Mouse (Mus musculus) embryonic facial prominence, embryonic 12.5 days (tissue): ENCODE data around the gene Rpl3. TPM values are rescaled to one million over a fixed set of nuclear protein-coding genes. Genes with fewer than 3 reads are reported as not detected.

Source experiments
- ATAC-seq: fragments of 200-750 bp; cut with Nextera tagmentation; 2 replicates; pipeline ENCODE4 v1.8.0; 2017; ENCODE audit not compliant: insufficient number of reproducible peaks, insufficient read depth, low FRiP score, low TSS enrichment
- H3K27ac ChIP-seq: fragments of 300-500 bp; sonication (generic); 2 replicates; pipeline ENCODE4 v1.5.1; 2016; ENCODE audit warnings: mild to moderate bottlenecking
- H3K27me3 ChIP-seq: fragments of 300-500 bp; sonication (generic); 2 replicates; pipeline ENCODE4 v1.6.1; 2016; ENCODE audit warnings: mild to moderate bottlenecking, moderate library complexity
- H3K36me3 ChIP-seq: fragments of 300-500 bp; sonication (generic); 2 replicates; pipeline ENCODE4 v1.6.1; 2016; ENCODE audit warnings: mild to moderate bottlenecking
- H3K4me1 ChIP-seq: fragments of 300-500 bp; sonication (generic); 2 replicates; pipeline ENCODE4 v1.6.1; 2016
- H3K4me2 ChIP-seq: fragments of 300-500 bp; sonication (generic); replicated peaks from 2 replicates; pipeline ENCODE4 v1.6.1; 2016; ENCODE audit warnings: mild to moderate bottlenecking, moderate library complexity
- H3K4me3 ChIP-seq: fragments of 300-500 bp; sonication (generic); 2 replicates; pipeline ENCODE4 v1.5.1; 2016; ENCODE audit warnings: mild to moderate bottlenecking
- H3K9ac ChIP-seq: fragments of 300-500 bp; sonication (generic); 2 replicates; pipeline ENCODE4 v1.6.1; 2016; ENCODE audit warnings: mild to moderate bottlenecking, moderate library complexity
- H3K9me3 ChIP-seq: fragments of 300-500 bp; sonication (generic); 2 replicates; pipeline ENCODE4 v1.6.1; 2016; ENCODE audit warnings: mild to moderate bottlenecking, moderate library complexity
- WGBS: fragments of 180-500 bp; shearing (Covaris S2); methylation state at CpG from one replicate; pipeline ENCODE4 v1.1.7; 2016; 5-methylcytosine and 5-hydroxymethylcytosine counted together
- polyA plus RNA-seq: library from polyadenylated mRNA; unstranded; fragments of >200 nt; fragmentation: Nextera tagmentation; extraction: Ambion mirVana; gene quantifications from 2 replicates; pipeline ENCODE4 v1.2.1, GENCODE M21; 2016

The Rpl3 gene
- polyA plus RNA-seq, 1 experiment from 2014 or later: 1,004 TPM

- no peaks in the 10 kb centered on the region for H3K27me3 ChIP-seq
- peaks cover 4% of the 10 kb centered on the region; the same call in 1 of the 2 replicates for H3K4me1 ChIP-seq
- no peak overlapping the region for H3K9ac ChIP-seq
- H3K27ac ChIP-seq: no peak overlapping the region
- no peak overlapping the region for H3K4me3 ChIP-seq
- H3K36me3 ChIP-seq: no peaks in the 10 kb centered on the region
- 71% methylated on average over 4 of the region's 4 CpGs for WGBS
- no peak for ATAC-seq
- H3K9me3 ChIP-seq: no peaks in the 10 kb centered on the region
- H3K4me2 ChIP-seq: no peak overlapping the region
These were observed 30.6 kb downstream of the Rpl3 start for GRCm38 (mm10) chr15:80061071-80061550.

GRCm38 (mm10) chr15:80060356-80061070 lies 31.2 kb downstream of the Rpl3 start:
- no peaks in the 10 kb centered on the region for H3K9me3 ChIP-seq
- peaks cover 4% of the 10 kb centered on the region; the same call in 1 of the 2 replicates for H3K4me1 ChIP-seq
- no peak overlapping the region for H3K4me2 ChIP-seq
- 87% methylated on average over 8 of the region's 8 CpGs for WGBS
- H3K4me3 ChIP-seq: no peak overlapping the region
- no peaks in the 10 kb centered on the region for H3K36me3 ChIP-seq
- H3K27me3 ChIP-seq: no peaks in the 10 kb centered on the region
- ATAC-seq: no peak
- H3K27ac ChIP-seq: no peak overlapping the region
- no peak overlapping the region for H3K9ac ChIP-seq

- no peak for ATAC-seq
- Histone ChIP-seq H3K9ac (no peak overlapping the region), H3K9me3 (no peaks in the 10 kb centered on the region), H3K4me1 (peaks cover 4% of the 10 kb centered on the region; the same call in 1 of the 2 replicates), H3K4me2 (no peak overlapping the region), H3K4me3 (no peak overlapping the region), H3K27me3 (no peaks in the 10 kb centered on the region), H3K27ac (no peak overlapping the region), H3K36me3 (no peaks in the 10 kb centered on the region)
- WGBS: 92% methylated on average over 7 of the region's 7 CpGs
These were observed 32.1 kb downstream of the Rpl3 start for GRCm38 (mm10) chr15:80059606-80060005.

DNA sequence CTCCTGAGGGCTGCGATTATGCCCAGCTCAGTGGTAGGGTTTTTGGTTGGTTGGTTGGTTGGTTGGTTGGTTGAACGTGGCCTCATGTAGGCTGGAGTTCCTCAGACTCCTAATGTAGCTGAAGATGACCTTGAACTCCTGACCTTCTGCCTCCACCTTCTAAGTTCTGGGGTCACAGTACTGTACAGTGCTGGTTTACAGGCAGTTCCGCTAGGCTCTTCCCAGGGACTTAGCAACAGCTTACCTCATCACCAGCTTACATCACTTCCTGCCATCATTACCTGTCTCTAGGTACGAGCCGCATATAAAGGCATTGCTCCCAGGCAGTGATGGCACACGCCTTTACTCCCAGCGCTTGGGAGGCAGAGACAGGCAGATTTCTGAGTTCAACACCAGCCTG lies 33.5 kb downstream of the Rpl3 start:
- H3K4me3 ChIP-seq: no peak overlapping the region
- H3K9me3 ChIP-seq: no peaks in the 10 kb centered on the region
- peaks cover 4% of the 10 kb centered on the region; the same call in 1 of the 2 replicates for H3K4me1 ChIP-seq
- ATAC-seq: no peak
- no peak overlapping the region for H3K27ac ChIP-seq
- H3K4me2 ChIP-seq: no peak overlapping the region
- WGBS: 91% methylated on average over 7 of the region's 7 CpGs
- no peak overlapping the region for H3K9ac ChIP-seq
- H3K27me3 ChIP-seq: no peaks in the 10 kb centered on the region
- no peaks in the 10 kb centered on the region for H3K36me3 ChIP-seq

- H3K36me3 ChIP-seq: no peaks in the 10 kb centered on the region
- WGBS: 82% methylated on average over 7 of the region's 7 CpGs
- ATAC-seq: no peak
- H3K27ac ChIP-seq: no peak overlapping the region
- H3K27me3 ChIP-seq: no peaks in the 10 kb centered on the region
- no peak overlapping the region for H3K4me2 ChIP-seq
- no peak overlapping the region for H3K9ac ChIP-seq
- no peaks in the 10 kb centered on the region for H3K9me3 ChIP-seq
- no peaks in the 10 kb centered on the region for H3K4me1 ChIP-seq
- H3K4me3 ChIP-seq: no peak overlapping the region
These were observed 37.5 kb downstream of the Rpl3 start for GRCm38 (mm10) chr15:80054034-80054710.

DNA sequence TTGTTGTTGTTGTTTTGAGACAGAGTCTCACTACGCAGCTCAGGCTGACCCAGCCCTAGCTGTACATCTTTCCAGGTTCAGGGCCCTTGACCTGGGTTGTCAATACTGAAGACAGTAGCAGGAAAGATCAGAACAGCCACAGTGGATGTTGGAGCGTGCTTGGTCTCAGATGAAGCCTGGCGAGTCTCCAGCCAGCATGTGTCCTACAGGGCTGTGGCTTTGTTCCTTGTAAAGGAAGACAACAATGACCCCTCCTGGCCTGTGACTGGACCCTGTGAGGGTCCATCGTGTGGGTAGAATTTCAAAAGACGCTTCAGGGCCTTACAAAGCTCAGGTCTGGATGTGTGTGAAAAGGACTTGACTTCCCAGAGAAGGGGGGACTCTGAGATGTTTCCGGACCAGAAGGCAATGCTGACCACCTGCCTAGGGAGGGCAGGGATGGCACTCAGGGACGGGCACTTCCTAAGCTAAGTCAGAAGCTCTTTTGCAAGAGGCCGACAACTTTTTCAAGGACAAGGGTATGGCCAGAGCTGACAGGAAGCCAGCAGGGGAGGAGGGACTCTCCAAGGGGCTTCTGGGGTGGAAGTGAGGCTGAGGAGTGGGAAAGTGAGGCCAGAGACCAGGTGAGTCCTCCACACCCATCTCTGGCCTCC lies 38.2 kb downstream of the Rpl3 start:
- 74% methylated on average over 8 of the region's 8 CpGs for WGBS
- no peak for ATAC-seq
- Histone ChIP-seq H3K36me3 (no peaks in the 10 kb centered on the region), H3K27me3 (no peaks in the 10 kb centered on the region), H3K4me1 (no peaks in the 10 kb centered on the region), H3K9ac (no peak overlapping the region), H3K4me3 (no peak overlapping the region), H3K27ac (no peak overlapping the region), H3K9me3 (no peaks in the 10 kb centered on the region), H3K4me2 (no peak overlapping the region)

DNA sequence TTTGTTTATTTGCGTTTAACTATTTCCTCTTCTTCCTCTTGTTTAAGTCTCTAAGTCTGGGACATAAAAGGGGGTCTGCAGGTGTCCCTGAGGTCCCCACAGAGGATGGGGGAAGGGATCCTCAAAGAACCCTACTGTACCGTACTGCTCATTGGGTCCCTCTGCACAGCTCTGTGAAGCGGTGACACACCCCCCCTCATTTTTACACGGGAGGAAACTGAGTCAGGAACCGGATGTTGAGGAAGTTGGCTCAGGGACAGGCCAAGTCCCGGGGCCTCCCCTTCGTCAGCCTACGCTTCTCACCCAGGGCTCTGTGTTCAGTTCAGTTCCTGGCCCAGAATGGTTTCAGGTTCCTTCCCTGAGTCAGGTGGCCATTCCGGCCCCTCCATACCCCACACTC lies 39.9 kb downstream of the Rpl3 start:
- no peak overlapping the region for H3K4me3 ChIP-seq
- no peaks in the 10 kb centered on the region for H3K36me3 ChIP-seq
- WGBS: 80% methylated on average over 9 of the region's 9 CpGs
- H3K4me2 ChIP-seq: no peak overlapping the region
- H3K9me3 ChIP-seq: no peaks in the 10 kb centered on the region
- H3K9ac ChIP-seq: no peak overlapping the region
- no peaks in the 10 kb centered on the region for H3K27me3 ChIP-seq
- no peak overlapping the region; the same call in 1 of the 2 replicates for H3K27ac ChIP-seq
- no peaks in the 10 kb centered on the region for H3K4me1 ChIP-seq
- ATAC-seq: no peak

DNA sequence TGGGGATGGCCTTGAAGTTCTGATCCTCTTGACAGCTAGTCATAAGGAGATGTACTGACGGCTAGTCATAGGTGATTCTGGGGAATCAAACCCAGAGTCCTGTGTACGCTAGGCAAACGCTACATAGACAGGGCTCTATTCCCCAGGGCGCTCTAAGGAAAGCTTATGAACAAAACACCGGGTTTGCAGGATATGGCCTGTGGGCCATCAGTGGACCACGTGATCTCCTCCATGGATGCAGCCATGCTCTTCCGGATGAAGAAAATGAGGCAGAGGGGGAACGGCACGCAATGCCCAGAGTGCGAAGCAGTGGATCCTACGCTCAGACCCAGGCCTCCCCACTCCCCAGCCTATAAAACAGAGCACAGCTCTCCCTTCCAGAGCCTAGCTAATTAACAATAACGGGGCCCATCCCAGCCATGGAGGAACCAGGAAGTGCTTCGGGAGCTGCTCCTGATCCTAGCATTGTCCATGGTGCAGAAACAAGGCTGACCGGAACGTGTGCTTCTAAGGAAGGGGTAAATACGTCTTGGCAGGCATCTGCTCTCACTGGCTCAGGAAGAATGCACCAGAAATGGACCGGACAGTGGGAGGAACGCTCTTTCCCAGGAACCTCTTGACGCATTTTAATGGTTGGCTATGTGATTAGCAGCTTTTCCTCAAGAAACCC lies 40.4 kb downstream of the Rpl3 start:
- Histone ChIP-seq H3K4me3 (no peak overlapping the region), H3K4me2 (no peak overlapping the region), H3K27me3 (no peaks in the 10 kb centered on the region), H3K9me3 (no peaks in the 10 kb centered on the region), H3K27ac (no peak overlapping the region), H3K36me3 (no peaks in the 10 kb centered on the region), H3K9ac (no peak overlapping the region), H3K4me1 (no peaks in the 10 kb centered on the region)
- no peak for ATAC-seq
- 78% methylated on average over 19 of the region's 19 CpGs for WGBS

DNA sequence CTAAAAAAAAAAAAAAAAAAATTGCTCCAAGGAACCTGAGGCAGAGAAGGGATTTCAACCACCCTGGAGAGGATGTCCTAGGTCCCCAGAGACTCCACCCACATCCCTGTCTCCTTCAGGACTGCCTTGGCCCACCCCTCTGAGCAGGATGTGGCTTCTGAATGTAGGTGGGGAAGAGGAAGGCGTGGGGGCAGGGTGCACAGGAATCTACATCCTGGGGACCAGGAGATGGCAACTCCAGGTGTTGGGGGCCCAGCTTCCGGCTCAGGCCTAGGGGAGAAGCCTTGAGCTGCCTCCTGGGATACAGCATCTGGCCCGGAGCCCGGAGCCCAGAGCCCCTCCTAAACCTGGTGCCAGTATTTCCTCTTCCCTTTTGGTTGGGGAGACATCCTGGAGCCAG lies 41.6 kb downstream of the Rpl3 start:
- no peaks in the 10 kb centered on the region for H3K36me3 ChIP-seq

DNA sequence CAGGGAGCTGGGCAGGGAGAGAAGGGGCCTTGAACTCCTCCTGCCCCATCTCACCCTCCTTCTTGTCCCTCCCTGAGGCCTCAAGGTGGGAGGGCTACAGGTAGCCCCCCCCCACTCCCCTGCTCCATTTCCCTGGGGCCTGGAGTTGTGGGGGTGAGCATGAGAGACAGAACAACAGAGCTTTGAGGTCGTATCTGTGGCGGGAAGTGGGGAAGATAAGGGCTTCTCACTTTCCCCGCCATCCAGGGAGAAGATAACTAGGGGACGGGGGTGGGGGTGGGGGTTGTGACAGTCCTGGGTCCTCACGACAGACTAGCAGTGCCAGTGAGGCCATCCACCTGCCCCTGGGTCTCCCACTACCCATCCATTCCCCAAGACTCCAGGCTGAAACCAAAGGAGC lies 43.7 kb downstream of the Rpl3 start:
- 39% methylated on average over 5 of the region's 5 CpGs for WGBS
- H3K27me3 ChIP-seq: no peaks in the 10 kb centered on the region
- H3K4me3 ChIP-seq: no peak overlapping the region
- no peak overlapping the region for H3K4me2 ChIP-seq
- H3K27ac ChIP-seq: no peak overlapping the region
- H3K9me3 ChIP-seq: peaks cover 4% of the 10 kb centered on the region; the same call in 1 of the 2 replicates
- no peaks in the 10 kb centered on the region for H3K4me1 ChIP-seq
- ATAC-seq: no peak
- no peak overlapping the region for H3K9ac ChIP-seq
- no peaks in the 10 kb centered on the region for H3K36me3 ChIP-seq

More for the DNA sequence above, 41.6 kb downstream of the Rpl3 start:
- Histone ChIP-seq H3K9me3 (peaks cover 4% of the 10 kb centered on the region; the same call in 1 of the 2 replicates), H3K27me3 (no peaks in the 10 kb centered on the region), H3K9ac (no peak overlapping the region), H3K4me2 (no peak overlapping the region), H3K27ac (no peak overlapping the region), H3K4me3 (no peak overlapping the region), H3K4me1 (no peaks in the 10 kb centered on the region)
- ATAC-seq: no peak
- WGBS: 66% methylated on average over 4 of the region's 4 CpGs

GRCm38 (mm10) chr15:80047242-80047641 lies 44.4 kb downstream of the Rpl3 start:
- Histone ChIP-seq H3K36me3 (no peaks in the 10 kb centered on the region), H3K4me1 (no peaks in the 10 kb centered on the region), H3K27me3 (no peaks in the 10 kb centered on the region), H3K27ac (no peak overlapping the region), H3K9me3 (peaks cover 4% of the 10 kb centered on the region; the same call in 1 of the 2 replicates), H3K9ac (no peak overlapping the region), H3K4me3 (no peak overlapping the region), H3K4me2 (no peak overlapping the region)
- WGBS: 79% methylated on average over 2 of the region's 2 CpGs
- no peak for ATAC-seq
